Mouse (Mus musculus) lung, postnatal 14 days (tissue): ENCODE data around the gene Lrrc15.
A peak's percentile ranks its signal among the peaks of the same experiment; 100 is the strongest.

Experiments
- DNase-seq: peaks from one replicate; pipeline ENCODE4 v3.0.0; 2021

The Lrrc15 gene

DNA sequence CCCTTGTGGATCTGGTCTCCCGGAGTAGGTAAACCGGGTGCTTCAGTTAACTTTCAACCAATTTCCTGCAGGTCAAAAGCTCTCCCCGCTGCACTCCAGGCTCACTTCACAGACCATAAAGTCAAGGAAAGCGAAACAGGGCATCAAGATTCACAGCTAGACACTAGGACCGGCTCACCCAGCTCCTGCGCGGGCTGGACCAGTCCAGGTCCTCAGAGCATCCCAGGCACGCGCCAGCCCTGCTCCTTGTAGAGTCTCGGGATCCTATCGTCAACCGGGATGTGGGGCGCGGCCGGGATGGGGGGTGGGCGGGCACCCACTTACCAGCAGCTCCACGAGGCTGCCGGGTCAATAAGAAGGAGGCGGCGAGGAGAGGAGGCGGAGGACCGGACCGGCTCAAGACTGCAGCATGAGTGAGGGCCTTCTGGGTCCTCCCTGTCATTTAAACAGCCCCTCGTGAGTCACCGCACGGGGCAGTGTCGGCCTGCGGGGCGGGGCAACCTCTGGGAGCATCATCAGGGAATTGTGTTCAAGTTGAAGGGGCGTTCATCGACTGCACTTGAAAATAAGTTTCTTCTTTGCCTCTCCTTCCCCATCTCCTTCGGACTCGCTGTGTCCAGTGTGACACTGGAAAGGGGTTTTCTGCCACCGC lies at the start of gene Lrrc15:
Gene Lrrc15 (minus strand): TSS at position 413 of the 652 bp plus-strand sequence.
- DNase-seq: peak; percentile 17

DNA sequence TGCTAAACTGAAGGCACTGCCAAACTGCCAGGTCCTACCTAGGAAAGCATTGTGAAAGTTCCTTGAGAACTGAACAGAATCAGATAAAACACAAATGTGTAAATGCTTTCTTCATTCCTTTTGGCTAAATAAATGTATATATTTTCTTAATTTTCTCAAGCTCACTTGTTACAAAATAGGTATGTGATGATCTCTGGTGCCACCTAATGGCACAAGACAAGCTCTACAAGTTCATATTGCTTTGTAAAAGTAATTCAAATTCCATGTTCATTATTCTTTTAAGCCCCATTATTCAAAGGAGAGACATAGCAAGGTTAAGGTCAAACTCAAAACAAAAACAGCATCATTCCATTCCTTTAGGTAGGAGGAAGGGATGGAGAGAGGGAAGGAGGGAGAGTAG lies 31.2 kb upstream of the Lrrc15 start:
- DNase-seq: peak; percentile 12

DNA sequence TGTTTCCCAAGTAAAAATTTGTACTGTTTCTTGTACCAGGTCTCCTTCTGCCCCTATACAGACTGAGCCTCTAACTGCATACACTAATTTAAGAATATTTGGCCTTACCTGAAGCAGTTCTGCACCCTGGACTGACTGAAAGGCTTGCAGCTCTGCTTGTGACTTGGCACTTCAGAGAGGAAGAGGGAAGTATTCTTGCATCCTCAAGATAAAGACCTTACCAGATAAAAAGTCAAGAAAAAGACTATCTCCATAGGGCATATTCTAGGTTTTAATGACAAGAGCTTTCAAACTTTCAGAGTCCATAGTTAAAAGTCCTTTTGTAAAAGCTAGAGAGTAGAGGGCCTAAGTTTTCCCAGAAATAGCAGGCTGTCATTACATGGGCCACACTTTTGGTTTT lies 27.6 kb upstream of the Lrrc15 start, which contains the start of gene Gp5:
Gene Gp5 (minus strand): TSS at position 133 of the 400 bp plus-strand sequence.
- no peak for DNase-seq

DNA sequence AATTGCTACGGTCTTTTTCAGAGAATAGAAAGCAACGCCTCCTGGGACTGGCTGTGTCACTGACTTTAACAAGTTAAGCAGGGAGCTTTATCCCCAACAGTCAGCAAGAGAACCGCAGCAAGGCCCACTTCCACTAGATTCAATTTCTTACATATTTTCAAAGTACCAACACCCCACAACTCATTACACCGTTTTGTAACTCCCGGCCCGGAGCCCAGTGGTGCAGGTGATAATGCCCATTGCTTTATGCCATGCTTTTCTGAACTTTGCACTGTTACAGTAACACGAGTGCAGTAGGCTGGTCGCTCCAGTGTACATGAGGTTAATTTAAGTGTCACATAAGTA lies 27.1 kb upstream of the Lrrc15 start:
- DNase-seq: no peak

DNA sequence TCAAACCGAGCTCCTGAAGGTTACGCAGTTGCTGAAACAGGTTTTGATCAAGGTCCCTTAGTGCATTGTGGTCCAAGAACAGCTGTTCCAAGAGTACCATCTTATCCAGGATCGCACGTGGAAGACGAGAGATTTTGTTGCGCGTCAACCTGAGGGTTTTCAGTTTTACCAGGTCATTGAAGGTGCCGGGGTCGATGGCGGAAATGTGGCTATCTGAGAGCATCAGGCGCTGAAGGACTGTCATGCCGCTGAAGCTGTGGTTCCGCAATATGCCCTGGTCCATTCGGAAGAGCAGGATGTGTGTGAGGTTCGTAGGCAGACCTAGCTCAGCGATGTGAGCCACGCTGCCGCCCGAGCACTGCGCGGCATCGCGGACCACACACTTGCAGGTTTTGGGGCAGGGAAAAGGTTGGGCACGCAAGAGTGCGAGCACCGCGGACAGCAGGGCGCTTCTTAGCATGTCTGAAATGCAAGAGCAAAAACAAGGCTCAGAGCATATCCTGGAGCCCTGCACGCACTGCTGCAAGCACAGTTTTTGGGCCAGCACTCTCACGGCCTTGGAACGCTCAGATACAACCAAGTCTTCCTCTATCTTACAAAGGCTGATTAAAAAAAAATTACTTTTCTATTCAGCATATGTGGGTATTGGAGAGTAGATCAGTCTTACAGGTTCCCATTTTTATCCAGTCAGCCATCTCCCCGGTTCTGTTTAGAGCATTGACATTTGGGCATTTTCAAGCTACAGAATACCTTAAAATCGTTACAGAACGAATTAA lies 26.5 kb upstream of the Lrrc15 start:
- no peak for DNase-seq

DNA sequence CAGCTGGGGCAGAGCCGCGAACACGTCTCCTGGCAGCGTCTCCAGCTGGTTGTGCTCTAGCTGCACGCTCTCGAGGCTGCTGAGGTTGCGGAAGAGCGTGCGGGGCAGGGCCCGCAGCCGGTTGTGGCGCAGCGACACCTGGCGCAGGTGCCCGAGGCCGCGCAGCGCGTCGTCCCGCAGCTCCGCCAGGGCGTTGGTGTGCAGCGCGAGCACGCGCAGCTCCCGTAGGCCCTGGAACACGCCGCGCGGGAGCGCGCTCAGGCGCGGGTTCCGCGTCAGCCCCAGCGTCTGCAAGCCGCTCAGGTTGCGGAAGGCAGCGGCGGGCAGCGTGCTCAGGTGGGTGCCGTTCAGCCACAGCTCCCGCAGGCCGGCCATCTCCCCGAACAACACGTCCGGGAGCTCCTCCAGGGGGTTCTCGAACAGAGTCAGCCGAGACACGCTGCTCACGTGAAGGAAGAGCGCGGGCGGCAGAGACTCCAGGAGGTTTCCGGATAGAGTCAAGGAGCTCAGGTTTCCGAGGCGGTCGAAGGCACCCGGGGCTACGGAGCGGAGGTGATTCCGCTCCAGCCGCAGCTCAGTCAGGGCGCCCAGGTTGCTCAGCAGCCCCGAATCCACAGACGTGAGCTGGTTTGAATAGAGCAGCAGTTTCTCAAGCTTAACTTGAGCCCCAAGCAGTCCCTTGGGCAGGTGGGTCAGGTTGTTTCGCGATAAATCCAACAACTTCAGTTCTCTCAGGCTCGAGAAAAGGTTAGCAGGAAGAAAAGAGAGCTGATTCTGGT lies 25.7 kb upstream of the Lrrc15 start:
- DNase-seq: peak; percentile 21

- no peak for DNase-seq
These were observed 25.0 kb upstream of the Lrrc15 start for GRCm38 (mm10) chr16:30307961-30308615.

DNA sequence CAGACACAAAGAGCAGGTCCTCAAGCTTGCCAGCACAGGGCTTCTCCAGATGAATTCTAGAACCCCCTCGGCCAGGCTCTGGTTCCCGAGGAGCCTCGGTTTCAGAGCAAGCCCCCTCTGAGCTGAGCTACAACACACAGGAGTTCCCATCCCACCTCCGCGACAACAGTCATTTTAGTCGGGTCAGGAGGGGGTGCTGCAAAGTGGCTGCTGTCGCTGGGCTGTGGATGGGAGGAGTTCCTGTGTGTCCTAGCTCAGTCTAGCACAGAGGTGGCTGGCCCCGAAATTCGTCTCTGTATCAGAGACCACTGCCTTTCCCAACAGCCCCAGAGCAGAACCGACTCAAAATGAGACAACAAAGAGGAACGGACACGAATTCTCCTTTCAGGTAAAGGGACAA lies 24.2 kb upstream of the Lrrc15 start:
- no peak for DNase-seq

DNA sequence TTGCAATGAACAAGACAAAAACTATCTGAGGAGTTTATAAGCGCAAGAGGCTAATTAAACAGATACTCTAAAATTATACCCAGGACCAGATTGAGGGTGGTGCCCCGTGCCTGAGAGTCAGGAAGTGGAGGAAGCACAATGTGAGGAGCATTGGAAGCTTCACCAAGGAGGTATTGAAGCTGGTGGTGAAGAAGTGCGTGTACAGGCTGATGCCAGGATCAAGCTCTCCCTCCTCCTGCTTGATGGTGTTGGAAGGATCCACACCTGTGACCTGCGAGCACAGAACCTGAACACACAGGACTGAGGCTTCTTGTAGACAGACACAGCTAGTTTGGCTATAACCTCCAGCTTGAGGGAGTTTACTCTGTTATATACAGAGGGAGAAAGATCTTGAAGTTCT lies 23.0 kb upstream of the Lrrc15 start:
- no peak for DNase-seq

DNA sequence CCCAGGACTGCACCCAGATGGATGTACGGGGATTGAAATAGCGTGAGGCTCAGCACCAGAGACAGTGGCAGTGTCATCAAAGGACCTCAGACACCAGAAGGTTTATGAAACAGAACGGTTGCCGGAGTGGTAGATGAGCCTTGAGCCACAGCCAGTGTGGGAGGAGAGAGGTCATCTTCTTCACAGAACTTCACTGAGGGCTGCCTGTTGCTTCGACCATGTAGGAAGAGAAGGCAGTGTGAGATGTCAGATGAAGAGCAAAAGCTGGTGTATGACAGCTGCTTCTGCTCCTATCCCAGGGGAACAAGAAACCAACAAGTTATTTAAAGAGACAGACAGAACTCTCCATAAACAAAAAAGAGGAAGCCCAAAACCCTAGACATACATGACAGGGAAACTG lies 21.2 kb upstream of the Lrrc15 start:
- DNase-seq: no peak

- no peak for DNase-seq
These were observed 20.4 kb upstream of the Lrrc15 start for GRCm38 (mm10) chr16:30303411-30303810.

- DNase-seq: no peak
These were observed 19.6 kb upstream of the Lrrc15 start for GRCm38 (mm10) chr16:30302686-30303085.

DNA sequence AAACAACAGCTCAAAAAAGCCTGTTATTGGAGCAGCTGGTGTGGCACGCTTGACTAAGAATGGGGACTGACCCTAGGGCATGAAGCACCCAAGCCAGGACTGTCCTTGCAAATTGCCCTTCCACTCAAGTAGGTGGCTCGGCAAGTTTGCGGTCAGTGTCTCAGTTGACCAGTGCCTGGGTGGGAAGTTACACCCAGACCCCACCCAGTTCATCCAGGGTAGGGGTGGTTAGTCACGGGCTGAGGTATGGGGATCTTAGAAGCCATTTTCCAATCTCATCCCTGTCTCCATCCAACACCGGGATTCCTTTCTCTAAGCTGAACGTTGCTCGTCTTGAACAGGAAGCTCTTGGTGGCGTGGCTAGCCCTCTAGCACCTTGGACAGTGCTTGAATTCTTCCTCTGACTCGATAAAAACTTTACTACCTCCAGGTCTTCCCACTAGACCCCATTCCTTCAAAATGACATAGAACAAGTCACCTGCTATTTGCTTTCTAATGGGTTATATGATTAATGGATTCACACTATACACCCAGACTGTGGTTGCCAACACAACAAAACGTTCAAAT lies 16.7 kb upstream of the Lrrc15 start:
- no peak for DNase-seq

DNA sequence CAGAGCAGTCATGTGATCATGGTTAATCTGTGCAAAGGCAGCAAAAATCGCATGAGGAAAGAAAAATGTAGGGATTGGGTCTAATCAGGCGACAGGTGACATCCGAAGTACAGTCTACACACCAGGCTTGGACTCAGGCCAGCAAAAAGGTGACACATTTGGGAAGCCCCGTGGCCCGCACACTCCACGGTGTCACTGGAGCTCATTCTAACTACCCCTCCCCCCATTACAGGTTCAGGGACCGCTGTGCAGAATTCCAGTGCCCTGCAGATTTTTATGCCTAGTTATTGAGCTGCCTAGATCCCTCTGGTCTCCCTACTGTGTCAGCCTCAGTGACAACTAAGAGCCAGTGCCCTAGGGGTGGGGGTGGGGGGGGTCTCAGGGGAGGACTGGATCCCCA lies 14.4 kb upstream of the Lrrc15 start:
- DNase-seq: no peak

DNA sequence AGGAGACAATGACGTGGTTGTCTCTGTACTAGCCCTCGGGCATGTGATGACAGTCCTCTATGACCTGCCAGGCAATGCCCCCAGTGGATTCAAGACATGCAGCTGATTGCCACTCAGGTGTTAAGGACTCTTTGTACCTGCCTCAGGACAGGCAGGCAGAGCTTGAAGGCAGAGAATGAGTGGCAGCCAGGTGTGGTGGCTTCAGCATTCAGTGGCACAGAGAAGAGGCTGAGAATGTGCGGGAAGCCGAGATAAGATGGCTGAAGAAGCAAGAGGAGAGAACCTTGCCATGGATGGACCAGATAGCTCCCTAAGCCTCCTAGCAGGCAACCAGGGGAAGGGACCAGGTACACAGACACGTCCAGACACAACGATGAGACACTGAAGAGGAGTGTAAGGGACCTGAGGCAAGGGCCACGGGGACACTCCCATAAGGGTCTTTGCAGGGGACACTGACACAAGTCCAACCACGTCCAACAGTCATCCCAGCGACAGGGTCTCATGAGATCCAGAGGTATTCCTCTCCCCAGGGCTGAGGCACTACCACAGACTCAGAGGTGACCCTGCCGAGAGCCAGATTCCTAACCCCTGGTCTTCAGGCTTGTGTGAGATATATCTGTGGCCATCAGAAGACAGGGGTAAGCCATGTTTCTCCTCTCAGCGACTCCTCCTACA lies 13.7 kb upstream of the Lrrc15 start:
- no peak for DNase-seq

- DNase-seq: no peak
These were observed 12.1 kb upstream of the Lrrc15 start for GRCm38 (mm10) chr16:30295106-30295505.

DNA sequence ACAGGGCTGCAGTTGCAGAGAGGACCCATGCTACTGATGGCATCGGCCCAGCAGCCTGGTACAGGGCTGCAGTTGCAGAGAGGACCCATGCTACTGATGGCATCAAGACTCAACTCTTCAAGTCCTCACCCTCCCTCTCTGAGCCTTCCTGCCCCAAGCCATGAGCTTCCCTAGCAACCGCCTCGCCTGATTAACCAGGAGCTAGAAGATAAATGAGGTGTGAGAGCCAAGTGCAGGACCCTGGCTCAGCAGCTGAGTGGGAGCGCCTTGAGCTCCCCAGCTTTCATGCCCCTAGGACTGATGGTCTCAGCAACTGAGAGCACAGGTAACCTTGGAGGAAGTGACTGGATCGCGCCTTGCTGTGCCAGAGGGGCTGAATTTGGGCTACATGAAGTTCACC lies 7.4 kb upstream of the Lrrc15 start:
- DNase-seq: no peak

DNA sequence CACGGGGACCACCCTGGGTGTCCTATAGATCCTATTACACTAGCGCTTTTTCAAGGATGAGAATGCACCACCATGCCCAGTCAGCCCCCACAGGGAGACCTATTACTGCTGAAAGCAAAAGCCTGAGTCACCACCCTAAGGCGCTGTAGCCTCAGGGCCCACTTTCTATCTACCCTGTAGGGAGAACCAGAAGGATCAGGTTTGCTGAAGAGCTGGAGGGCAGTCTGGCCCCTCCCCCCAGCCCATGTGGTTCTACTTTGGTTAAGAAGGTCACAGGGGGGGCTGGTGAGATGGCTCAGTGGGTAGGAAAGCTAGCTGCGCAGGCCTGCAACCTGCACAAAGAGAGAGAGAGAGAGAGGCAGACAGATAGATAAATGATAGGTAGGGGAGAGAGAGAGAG lies 2.6 kb upstream of the Lrrc15 start:
- DNase-seq: no peak

DNA sequence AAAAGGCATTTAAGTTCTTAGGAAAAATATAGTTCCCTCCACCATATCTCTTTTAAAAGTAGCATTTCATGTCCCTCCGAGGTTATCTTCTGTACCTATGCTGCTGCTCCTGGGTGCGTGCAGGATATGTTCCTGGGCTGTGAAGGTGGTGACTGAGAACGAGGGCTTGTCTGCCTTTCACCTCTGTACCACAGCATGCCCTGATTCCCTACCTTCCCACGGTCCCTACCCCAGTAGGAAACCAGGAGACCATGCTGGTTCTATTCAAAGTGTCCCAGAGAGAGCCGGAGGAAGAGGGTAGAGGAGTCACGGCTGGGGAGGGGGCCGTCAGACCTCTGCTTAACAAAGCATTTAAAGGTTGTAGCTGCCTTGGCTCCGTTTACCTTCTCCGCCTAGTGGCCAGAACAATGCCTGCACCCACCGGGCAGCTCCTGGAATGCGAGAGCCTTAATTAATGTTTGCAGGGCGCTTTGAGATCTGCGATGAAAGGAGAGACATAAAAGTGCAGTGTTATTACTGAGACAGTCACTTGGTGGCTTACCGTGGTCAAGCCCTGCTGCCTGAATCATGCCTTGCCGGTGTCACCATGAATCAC lies 784 bp upstream of the Lrrc15 start:
- DNase-seq: peak; percentile 44

DNA sequence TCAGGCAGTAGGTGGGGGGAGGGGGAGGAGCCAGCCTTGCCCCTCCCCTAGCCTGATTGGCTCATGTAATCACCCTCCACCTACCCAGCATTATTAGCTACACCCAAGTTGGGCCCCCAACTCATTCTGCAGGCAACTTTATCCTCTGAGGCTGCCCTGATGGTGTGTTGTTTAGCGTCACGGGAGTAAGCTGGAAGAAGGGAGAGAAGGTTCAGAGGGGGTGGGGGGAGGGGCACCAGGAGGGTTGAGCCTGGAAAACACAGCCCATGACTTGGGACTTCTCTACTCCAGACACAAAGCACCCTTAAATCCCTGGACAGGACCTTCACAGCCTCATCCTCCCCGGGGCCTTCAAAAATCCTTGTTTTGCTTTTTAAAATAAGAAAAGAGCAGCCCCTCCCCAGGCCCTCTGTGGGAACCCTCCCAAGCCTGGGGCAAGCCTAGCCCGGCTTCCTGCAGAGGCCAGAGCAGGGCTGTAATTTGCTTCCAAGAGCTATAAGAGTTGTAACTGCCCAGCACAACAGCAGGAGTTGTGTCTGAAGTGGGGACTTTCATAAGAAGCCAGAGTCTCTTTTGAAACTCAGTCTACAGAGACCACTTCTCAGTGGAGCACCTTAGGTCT lies 2.3 kb downstream of the Lrrc15 start:
- no peak for DNase-seq

DNA sequence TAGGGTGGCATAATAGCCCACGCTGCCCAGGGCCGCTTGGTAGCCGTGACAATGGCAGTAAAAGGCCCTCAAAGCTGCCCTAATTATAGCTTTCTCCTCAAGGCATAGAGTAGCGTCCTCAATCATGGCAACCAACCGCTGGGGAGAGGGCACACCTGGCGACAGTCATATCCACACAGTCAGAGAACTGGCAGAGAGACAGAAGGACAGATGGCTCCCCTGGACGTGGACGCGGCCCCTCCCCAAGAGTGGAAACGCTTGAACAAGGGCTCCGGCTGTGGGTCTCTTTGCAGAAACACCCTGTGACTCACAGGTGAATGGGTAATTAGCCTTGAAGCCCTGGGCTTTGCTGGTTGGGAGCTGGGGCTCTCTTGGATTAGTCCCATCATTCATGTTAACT lies 4.7 kb downstream of the Lrrc15 start:
- DNase-seq: no peak
